Mouse (Mus musculus) intestine, embryonic 14.5 days (tissue): ENCODE measurements around the gene Erp29. TPM values are rescaled to one million over a fixed set of nuclear protein-coding genes. Genes with fewer than 3 reads are reported as not detected.

Experiments used
- ATAC-seq: fragments of 200-750 bp; cut with Nextera tagmentation; replicated peaks from 2 replicates; pipeline ENCODE4 v1.8.0; 2017; ENCODE audit warnings: low read depth, moderate number of reproducible peaks, moderate TSS enrichment, moderate library complexity; ENCODE audit not compliant: low FRiP score, low TSS enrichment
- DNase-seq: peaks from one replicate; pipeline ENCODE4 v3.0.0-alpha.2; 2018; ENCODE audit warnings: low spot score
- H3K27ac ChIP-seq: fragments of 300-500 bp; sonication (generic); 2 replicates; pipeline ENCODE4 v1.5.1; 2014; ENCODE audit warnings: low read depth, mild to moderate bottlenecking, control low read depth
- H3K27me3 ChIP-seq: fragments of 300-500 bp; sonication (generic); replicated peaks from 2 replicates; pipeline ENCODE4 v1.6.1; 2014; ENCODE audit warnings: low read length, control low read depth; ENCODE audit not compliant: control insufficient read depth, insufficient read depth
- H3K36me3 ChIP-seq: fragments of 300-500 bp; sonication (generic); 2 replicates; pipeline ENCODE4 v1.6.1; 2014; ENCODE audit warnings: low read length, control low read depth; ENCODE audit not compliant: control insufficient read depth, insufficient read depth
- H3K4me1 ChIP-seq: fragments of 300-500 bp; sonication (generic); replicated peaks from 2 replicates; pipeline ENCODE4 v1.6.1; 2014; ENCODE audit warnings: low read length, control low read depth, mixed read lengths; ENCODE audit not compliant: control insufficient read depth, insufficient read depth
- H3K4me2 ChIP-seq: fragments of 300-500 bp; sonication (generic); 2 replicates; pipeline ENCODE4 v1.6.1; 2014; ENCODE audit warnings: low read length
- H3K4me3 ChIP-seq: fragments of 300-500 bp; sonication (generic); 2 replicates; pipeline ENCODE4 v1.5.1; 2014; ENCODE audit warnings: low read depth, low read length, control low read depth, mixed read lengths
- H3K9ac ChIP-seq: fragments of 300-500 bp; sonication (generic); 2 replicates; pipeline ENCODE4 v1.6.1; 2014; ENCODE audit warnings: mild to moderate bottlenecking, low read length
- H3K9me3 ChIP-seq: fragments of 300-500 bp; sonication (generic); 2 replicates; pipeline ENCODE4 v1.6.1; 2016; ENCODE audit warnings: low read length, control low read depth; ENCODE audit not compliant: control insufficient read depth
- WGBS: fragments of 180-500 bp; shearing (Covaris S2); extraction: QIAGEN DNeasy Blood & Tissue Kit; methylation state at CpG from one replicate; pipeline ENCODE4 v1.1.7; 2014; 5-methylcytosine and 5-hydroxymethylcytosine counted together
- polyA plus RNA-seq: library from polyadenylated mRNA; unstranded; fragments of >200 nt; fragmentation: Nextera tagmentation; extraction: Ambion mirVana; gene quantifications from 2 replicates; pipeline ENCODE4 v1.2.1, GENCODE M21; 2014

Erp29 gene
- polyA plus RNA-seq, 1 experiment from 2014 or later, result 164 TPM

DNA sequence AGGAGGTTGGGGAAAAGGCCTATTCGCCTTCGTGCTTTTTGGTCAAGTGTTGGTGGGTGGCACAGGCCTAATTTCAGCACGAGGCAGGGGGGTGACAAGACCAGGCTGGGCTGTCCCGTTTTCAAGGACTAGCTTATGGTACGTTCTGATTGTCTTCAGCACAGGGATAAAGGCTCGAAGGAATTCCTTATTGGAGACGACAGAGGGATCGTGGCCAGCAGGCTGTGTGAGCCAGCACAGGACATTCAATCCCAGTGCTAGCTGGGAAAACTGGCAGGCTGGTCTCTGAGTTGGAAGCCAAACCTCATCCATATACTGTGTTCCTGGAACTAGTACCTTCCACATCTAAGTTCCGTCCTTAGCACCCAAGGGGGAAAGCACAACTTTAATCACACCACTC lies 600 bp upstream of the Erp29 start:
- peaks cover 18% of the 10 kb centered on the region for H3K36me3 ChIP-seq
- WGBS, result 5% methylated on average over 9 of the region's 9 CpGs
- H3K27ac ChIP-seq, result peak overlapping the region; percentile 92
- H3K9me3 ChIP-seq, result no peaks in the 10 kb centered on the region
- no peak; the same call in 1 of the 2 replicates for ATAC-seq
- H3K4me3 ChIP-seq, result peak overlapping the region; percentile 99
- H3K4me1 ChIP-seq, result peaks cover 17% of the 10 kb centered on the region
- H3K27me3 ChIP-seq, result no peaks in the 10 kb centered on the region
- H3K9ac ChIP-seq, result peak overlapping the region; percentile 94
- no peak for DNase-seq
- H3K4me2 ChIP-seq, result peak overlapping the region; percentile 82

DNA sequence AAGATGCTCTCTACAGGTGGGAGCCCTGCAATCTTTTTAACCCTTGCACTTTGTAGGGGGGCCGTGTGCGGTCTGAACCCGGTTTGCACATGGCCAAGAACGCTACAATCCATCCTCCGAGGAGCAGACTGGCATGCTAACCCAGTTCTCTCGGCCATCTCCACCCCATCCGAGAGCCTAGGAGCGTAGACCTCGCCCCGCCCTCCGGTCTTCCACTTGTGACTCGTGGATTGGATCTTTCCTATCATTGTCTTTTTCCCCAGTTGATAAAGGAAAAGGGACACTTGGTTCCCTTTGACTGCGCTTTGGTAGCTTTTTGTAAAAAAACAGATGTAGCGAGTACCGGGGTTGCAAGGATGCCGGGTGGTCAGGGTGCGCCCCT lies 671 bp downstream of the Erp29 start, which contains the start of gene Tmem116:
Tmem116 (plus strand) TSS at position 250 of the 382 bp plus-strand sequence.
- Histone ChIP-seq H3K4me1 (peaks cover 17% of the 10 kb centered on the region), H3K9me3 (no peaks in the 10 kb centered on the region), H3K27me3 (no peaks in the 10 kb centered on the region), H3K9ac (peak within 1 kb of the TSS; percentile 94), H3K4me2 (peak within 1 kb of the TSS; percentile 82), H3K4me3 (peak within 1 kb of the TSS; percentile 99), H3K36me3 (peaks cover 31% of the 10 kb centered on the region), H3K27ac (peak within 1 kb of the TSS; percentile 92)
- DNase-seq (no peak), ATAC-seq (peak; percentile 10; the same call in 1 of the 2 replicates)
- WGBS, result under 1% methylated on average over 17 of the region's 17 CpGs

DNA sequence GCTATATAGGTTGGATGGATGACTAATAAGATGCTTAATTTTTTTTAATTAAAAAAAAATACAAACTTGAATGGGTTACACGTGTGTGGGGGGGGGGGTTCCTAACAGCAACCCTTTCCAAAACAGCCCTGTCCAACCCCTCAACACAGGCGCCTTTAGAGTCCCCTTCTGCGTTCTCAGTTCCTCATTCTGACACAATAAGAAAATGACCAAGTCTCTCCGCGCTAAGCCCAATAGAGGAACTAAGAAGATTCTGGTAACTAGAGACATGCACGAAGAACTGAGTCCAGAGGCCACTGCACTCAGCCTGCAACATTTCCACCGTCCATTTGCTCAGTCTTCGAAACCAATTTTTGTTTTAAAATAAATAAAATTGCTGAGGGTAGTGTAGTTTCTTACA lies 1.1 kb downstream of the Erp29 start:
- H3K27me3 ChIP-seq, result no peaks in the 10 kb centered on the region
- ATAC-seq (no peak), DNase-seq (no peak)
- H3K9ac ChIP-seq, result peak overlapping the region; percentile 92
- H3K36me3 ChIP-seq, result peaks cover 35% of the 10 kb centered on the region
- peaks cover 17% of the 10 kb centered on the region for H3K4me1 ChIP-seq
- peak overlapping the region; percentile 99 for H3K4me3 ChIP-seq
- no peaks in the 10 kb centered on the region for H3K9me3 ChIP-seq
- H3K27ac ChIP-seq, result peak overlapping the region; percentile 92; the same call in 1 of the 2 replicates
- WGBS, result 22% methylated on average over 8 of the region's 8 CpGs
- H3K4me2 ChIP-seq, result peak overlapping the region; percentile 82

DNA sequence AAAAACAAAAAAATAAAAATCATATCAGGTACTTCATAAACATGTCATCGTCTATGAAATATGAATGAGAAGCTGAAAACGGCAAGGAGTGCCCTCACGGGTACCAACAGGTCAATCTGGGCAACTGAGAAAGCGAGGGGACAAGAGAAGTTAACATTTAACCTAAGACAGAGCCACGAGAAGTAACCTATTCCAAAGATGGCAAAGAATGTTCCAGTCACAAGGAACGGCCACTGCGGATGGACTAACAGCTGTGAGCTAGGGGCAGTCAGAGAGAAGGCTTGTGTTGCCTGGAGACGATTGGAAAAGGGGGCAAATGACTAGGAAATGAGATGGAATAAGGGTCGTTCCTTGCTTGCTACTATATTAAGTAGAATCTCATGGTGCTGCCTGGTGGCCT lies 1.8 kb downstream of the Erp29 start:
- no peak for DNase-seq
- Histone ChIP-seq H3K4me2 (peak overlapping the region; percentile 82), H3K4me1 (peaks cover 17% of the 10 kb centered on the region), H3K9ac (0 out of 2 replicates have a peak overlapping the region, but pooled peaks have one; percentile 5), H3K4me3 (peak overlapping the region; percentile 13; the same call in 1 of the 2 replicates), H3K36me3 (peaks cover 42% of the 10 kb centered on the region), H3K27me3 (no peaks in the 10 kb centered on the region), H3K27ac (no peak overlapping the region), H3K9me3 (no peaks in the 10 kb centered on the region)
- no peak for ATAC-seq
- 80% methylated on average over 9 of the region's 9 CpGs for WGBS

DNA sequence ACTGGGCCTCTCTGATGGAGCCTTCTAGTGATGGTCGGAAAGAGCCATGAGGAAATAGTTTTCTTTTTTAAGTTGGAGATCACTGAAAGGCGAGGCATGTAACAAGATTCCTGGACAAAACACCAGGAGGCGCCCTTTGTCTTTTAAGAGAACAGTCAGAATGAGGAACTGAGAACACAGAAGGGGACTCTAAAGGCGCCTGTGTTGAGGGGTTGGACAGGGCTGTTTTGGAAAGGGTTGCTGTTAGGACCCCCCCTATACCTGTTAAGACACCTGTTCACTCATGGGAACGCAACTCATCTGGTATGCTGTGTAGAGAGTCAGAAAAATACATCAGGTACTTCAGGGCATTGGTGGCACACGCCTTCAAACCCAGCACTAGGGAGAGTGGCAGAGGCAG lies 2.3 kb downstream of the Erp29 start:
- Histone ChIP-seq H3K36me3 (peaks cover 47% of the 10 kb centered on the region), H3K27ac (no peak overlapping the region), H3K27me3 (no peaks in the 10 kb centered on the region), H3K4me2 (no peak overlapping the region), H3K4me3 (no peak overlapping the region), H3K4me1 (peaks cover 17% of the 10 kb centered on the region), H3K9me3 (no peaks in the 10 kb centered on the region), H3K9ac (no peak overlapping the region)
- peak; percentile 72 for DNase-seq
- 72% methylated on average over 6 of the region's 6 CpGs for WGBS
- ATAC-seq, result no peak

DNA sequence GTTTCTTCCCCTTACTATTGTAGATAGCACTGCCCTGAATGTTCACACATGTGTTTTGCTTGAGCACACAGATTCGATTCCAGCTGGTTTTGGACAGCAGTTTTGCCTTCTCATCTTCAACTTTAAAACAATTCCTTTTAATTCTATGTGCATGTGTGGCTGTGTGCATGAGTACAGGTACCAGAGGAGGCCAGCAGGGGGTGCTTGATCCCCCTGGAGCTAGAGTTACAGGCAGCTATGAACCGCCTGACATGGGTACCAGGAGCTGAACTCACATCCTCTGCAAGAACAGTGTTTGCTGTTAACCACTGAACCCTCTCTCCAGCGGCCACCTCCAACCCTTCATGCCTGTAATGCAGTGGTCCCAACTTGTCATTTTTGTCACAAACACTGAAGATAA lies 3.9 kb downstream of the Erp29 start:
- no peak for ATAC-seq
- Histone ChIP-seq H3K4me1 (peaks cover 9% of the 10 kb centered on the region), H3K27me3 (no peaks in the 10 kb centered on the region), H3K9ac (no peak overlapping the region), H3K4me3 (no peak overlapping the region), H3K36me3 (peaks cover 63% of the 10 kb centered on the region), H3K9me3 (no peaks in the 10 kb centered on the region), H3K4me2 (no peak overlapping the region), H3K27ac (no peak overlapping the region)
- 96% methylated on average over 3 of the region's 3 CpGs for WGBS
- no peak for DNase-seq

DNA sequence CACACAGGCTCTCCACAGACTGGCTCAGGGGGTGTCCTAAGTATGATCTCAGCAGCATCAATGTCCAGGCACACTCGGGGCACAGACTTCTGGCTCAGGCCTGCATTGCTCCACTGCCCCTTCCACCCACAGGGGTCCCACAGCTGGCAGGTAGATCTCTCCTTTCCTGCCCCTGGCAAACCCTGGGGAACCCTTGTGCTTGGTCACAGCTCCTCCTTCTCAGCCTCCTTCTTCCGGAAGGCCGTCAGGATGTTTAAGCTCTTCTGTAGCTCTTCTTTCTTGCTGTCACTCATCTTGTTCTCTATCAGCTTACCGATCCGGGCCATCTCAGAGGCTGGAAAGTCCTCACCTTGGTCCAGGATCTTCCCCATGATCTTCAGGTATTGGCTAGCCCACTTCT lies 7.4 kb downstream of the Erp29 start:
- Histone ChIP-seq H3K36me3 (peaks cover 98% of the 10 kb centered on the region), H3K9ac (no peak overlapping the region), H3K4me2 (no peak overlapping the region), H3K4me3 (no peak overlapping the region), H3K4me1 (no peaks in the 10 kb centered on the region), H3K27me3 (no peaks in the 10 kb centered on the region), H3K9me3 (no peaks in the 10 kb centered on the region), H3K27ac (no peak overlapping the region)
- WGBS, result 94% methylated on average over 5 of the region's 5 CpGs
- no peak for ATAC-seq
- no peak for DNase-seq

DNA sequence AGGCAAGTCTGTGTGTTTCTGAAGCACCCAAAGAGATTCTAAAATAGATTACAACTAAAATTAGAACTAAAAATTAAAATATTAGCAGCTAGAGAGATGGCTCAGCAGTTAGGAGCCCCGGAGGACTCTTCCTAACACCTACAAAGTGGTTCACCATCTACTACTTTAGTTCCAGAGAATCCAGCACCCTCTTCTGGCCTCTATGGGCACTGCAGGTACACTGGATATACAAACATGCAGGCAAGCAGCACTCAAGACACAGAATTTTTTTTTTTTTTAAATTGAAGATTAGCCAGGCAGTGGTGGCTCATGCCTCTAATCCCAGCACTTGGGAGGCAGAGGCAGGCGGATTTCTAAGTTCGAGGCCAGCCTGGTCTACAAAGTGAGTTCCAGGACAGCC lies 8.8 kb downstream of the Erp29 start:
- Histone ChIP-seq H3K27me3 (no peaks in the 10 kb centered on the region), H3K4me3 (no peak overlapping the region), H3K9me3 (no peaks in the 10 kb centered on the region), H3K36me3 (peaks cover 100% of the 10 kb centered on the region), H3K4me2 (no peak overlapping the region), H3K9ac (no peak overlapping the region), H3K4me1 (no peaks in the 10 kb centered on the region), H3K27ac (no peak overlapping the region)
- no peak for DNase-seq
- 96% methylated on average over 3 of the region's 3 CpGs for WGBS
- no peak for ATAC-seq

DNA sequence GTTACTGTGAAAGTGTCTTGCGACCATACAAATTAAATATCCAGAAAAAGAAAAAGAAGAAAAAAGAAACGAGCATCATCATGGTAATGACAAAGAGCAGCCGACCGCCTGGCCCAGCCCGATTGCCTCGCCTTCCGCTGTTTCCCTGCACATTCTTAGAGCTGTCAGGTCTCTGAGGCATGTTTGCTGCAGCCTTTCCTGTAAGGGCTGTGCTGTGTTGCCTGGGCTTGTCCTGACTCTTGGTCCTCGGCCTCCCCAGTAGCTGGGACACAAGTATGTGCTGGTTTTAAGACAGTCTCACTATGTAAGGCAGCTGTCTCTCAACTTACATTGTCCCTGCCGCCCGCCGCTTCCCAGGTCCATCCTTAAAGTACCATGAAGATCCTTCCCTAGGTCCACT lies 13.6 kb downstream of the Erp29 start:
- ATAC-seq (no peak), DNase-seq (no peak)
- WGBS, result 90% methylated on average over 11 of the region's 11 CpGs
- H3K9me3 ChIP-seq, result no peaks in the 10 kb centered on the region
- no peak overlapping the region for H3K4me2 ChIP-seq
- H3K9ac ChIP-seq, result no peak overlapping the region
- no peak overlapping the region for H3K4me3 ChIP-seq
- H3K27me3 ChIP-seq, result no peaks in the 10 kb centered on the region
- H3K4me1 ChIP-seq, result no peaks in the 10 kb centered on the region
- H3K36me3 ChIP-seq, result peaks cover 100% of the 10 kb centered on the region
- H3K27ac ChIP-seq, result no peak overlapping the region
